Mouse (Mus musculus) forebrain, embryonic 16.5 days (tissue): ENCODE data around the gene Lce1a1. TPM values are rescaled to one million over a fixed set of nuclear protein-coding genes. Genes with fewer than 3 reads are reported as not detected.

Experiments
- ATAC-seq: fragments of 200-750 bp; cut with Nextera tagmentation; 2 replicates; pipeline ENCODE4 v1.8.0; 2017; ENCODE audit warnings: mild to moderate bottlenecking, moderate library complexity
- H3K27ac ChIP-seq: fragments of 300-500 bp; sonication (generic); 2 replicates; pipeline ENCODE4 v1.5.1; 2014; ENCODE audit warnings: low read length, control low read depth
- H3K27me3 ChIP-seq: fragments of 300-500 bp; sonication (generic); replicated peaks from 2 replicates; pipeline ENCODE4 v1.6.1; 2014; ENCODE audit warnings: low read length; ENCODE audit not compliant: control insufficient read depth, insufficient read depth
- H3K36me3 ChIP-seq: fragments of 300-500 bp; sonication (generic); 2 replicates; pipeline ENCODE4 v1.6.1; 2014; ENCODE audit not compliant: control insufficient read depth, insufficient read depth
- H3K4me1 ChIP-seq: fragments of 300-500 bp; sonication (generic); replicated peaks from 2 replicates; pipeline ENCODE4 v1.6.1; 2014; ENCODE audit warnings: low read length; ENCODE audit not compliant: control insufficient read depth, insufficient read depth
- H3K4me2 ChIP-seq: fragments of 300-500 bp; sonication (generic); 2 replicates; pipeline ENCODE4 v1.6.1; 2014; ENCODE audit warnings: mild to moderate bottlenecking, low read length, control low read depth
- H3K4me3 ChIP-seq: fragments of 300-500 bp; sonication (generic); replicated peaks from 2 replicates; pipeline ENCODE4 v1.5.1; 2014; ENCODE audit warnings: mild to moderate bottlenecking, low read length, control low read depth
- H3K9ac ChIP-seq: fragments of 300-500 bp; sonication (generic); replicated peaks from 2 replicates; pipeline ENCODE4 v1.6.1; 2014; ENCODE audit warnings: low read depth, low read length, control low read depth
- H3K9me3 ChIP-seq: fragments of 300-500 bp; sonication (generic); 2 replicates; pipeline ENCODE4 v1.6.1; 2016; ENCODE audit warnings: low read length; ENCODE audit not compliant: control insufficient read depth
- WGBS: fragments of 180-500 bp; shearing (Covaris S2); extraction: QIAGEN DNeasy Blood & Tissue Kit; methylation state at CpG from one replicate; pipeline ENCODE4 v1.1.7; 2014; 5-methylcytosine and 5-hydroxymethylcytosine counted together
- polyA plus RNA-seq: library from polyadenylated mRNA; unstranded; fragments of >200 nt; fragmentation: Nextera tagmentation; extraction: Ambion mirVana; gene quantifications from 2 replicates; pipeline ENCODE4 v1.2.1, GENCODE M21; 2015

Gene Lce1a1
- polyA plus RNA-seq, 1 experiment from 2014 or later, result not detected

- ATAC-seq, result peak; percentile 49; the same call in 1 of the 2 replicates
- Histone ChIP-seq H3K4me1 (0 out of 2 replicates have a peak, but pooled peaks cover 4% of the 10 kb centered on the region), H3K36me3 (no peaks in the 10 kb centered on the region), H3K27me3 (no peaks in the 10 kb centered on the region), H3K4me3 (no peak overlapping the region), H3K27ac (no peak overlapping the region), H3K9ac (no peak overlapping the region), H3K4me2 (no peak overlapping the region), H3K9me3 (no peaks in the 10 kb centered on the region)
- WGBS, result 5% methylated on average over 1 of the region's 1 CpGs
These were observed 10.1 kb downstream of the Lce1a1 start for GRCm38 (mm10) chr3:92637745-92638652.

DNA sequence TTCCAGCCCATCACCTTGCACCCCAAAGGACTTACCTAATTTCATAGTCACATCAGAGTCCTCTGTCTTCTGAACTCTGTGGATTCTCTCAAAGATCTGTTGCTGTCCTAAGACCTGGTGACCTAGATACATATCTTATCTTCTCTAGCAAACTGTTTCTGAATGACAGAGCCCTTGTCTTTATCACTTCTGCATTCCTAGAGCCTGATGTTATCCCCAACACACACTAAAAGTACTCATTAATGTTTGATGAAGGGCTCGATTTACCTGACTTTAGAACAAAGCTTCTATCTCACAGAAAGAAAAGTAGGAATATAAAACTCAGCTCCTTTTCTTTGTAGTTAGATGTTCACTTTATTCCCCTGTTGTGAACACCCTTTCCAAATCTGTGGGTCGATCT is 26.5 kb downstream of the Lce1a1 start, which contains the start of gene Lce6a:
TSS of gene Lce6a (minus strand) at position 101 of the 400 bp plus-strand sequence.
- no peak for ATAC-seq
- Histone ChIP-seq H3K4me3 (no peak within 1 kb of the TSS), H3K9me3 (no peaks in the 10 kb centered on the region), H3K4me1 (no peaks in the 10 kb centered on the region), H3K4me2 (no peak within 1 kb of the TSS), H3K27me3 (no peaks in the 10 kb centered on the region), H3K36me3 (no peaks in the 10 kb centered on the region), H3K27ac (no peak within 1 kb of the TSS), H3K9ac (no peak within 1 kb of the TSS)
- 79% methylated on average over 2 of the region's 2 CpGs for WGBS

DNA sequence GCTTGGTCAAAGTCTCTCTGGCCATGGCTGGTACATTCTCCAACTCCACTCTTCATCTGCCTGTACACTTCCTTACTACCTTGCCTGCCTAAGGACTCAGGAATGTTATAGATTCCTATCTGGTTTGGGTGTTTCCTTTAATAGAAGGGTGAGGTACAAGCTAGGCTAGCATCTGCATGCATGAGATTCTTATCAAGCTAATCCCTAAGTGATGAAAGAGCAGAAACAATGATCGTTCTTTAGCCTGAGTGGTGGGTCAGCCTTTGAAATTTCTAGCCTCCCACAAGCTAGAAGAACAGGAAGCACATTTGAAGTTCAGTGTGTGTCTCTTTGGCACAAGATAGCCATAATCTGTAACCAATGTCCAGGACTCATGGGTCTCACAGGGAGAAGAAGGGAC is 38.3 kb downstream of the Lce1a1 start:
- 79% methylated on average over 1 of the region's 1 CpGs for WGBS
- Histone ChIP-seq H3K9ac (no peak overlapping the region), H3K27me3 (no peaks in the 10 kb centered on the region), H3K4me1 (no peaks in the 10 kb centered on the region), H3K4me2 (no peak overlapping the region), H3K36me3 (no peaks in the 10 kb centered on the region), H3K9me3 (no peaks in the 10 kb centered on the region), H3K27ac (no peak overlapping the region), H3K4me3 (no peak overlapping the region)
- no peak for ATAC-seq

DNA sequence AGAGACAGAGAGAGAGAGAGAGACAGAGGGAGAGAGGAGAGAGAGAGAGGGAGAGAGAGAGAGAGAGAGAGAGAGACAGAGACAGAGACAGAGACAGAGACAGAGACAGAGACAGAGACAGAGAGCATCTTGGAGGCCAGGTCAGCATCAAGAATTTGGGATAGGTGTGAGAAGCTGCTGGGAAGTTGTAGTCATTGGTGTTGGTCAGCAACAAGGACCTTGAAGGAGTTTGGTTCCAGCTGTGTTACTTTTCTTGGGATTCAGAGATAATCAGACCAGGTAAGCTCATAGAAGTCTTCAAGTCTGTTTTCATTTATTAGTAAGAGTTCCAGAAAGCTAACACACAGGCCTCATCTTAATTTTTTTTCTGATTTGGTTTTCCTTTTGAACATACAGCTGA is 40.7 kb downstream of the Lce1a1 start, which contains the start of gene 2210017I01Rik:
TSS of gene 2210017I01Rik (minus strand) at position 101 of the 400 bp plus-strand sequence.
- Histone ChIP-seq H3K4me1 (no peaks in the 10 kb centered on the region), H3K9ac (no peak within 1 kb of the TSS), H3K36me3 (no peaks in the 10 kb centered on the region), H3K9me3 (no peaks in the 10 kb centered on the region), H3K4me2 (no peak within 1 kb of the TSS), H3K27me3 (no peaks in the 10 kb centered on the region), H3K27ac (no peak within 1 kb of the TSS), H3K4me3 (no peak within 1 kb of the TSS)
- no peak for ATAC-seq

DNA sequence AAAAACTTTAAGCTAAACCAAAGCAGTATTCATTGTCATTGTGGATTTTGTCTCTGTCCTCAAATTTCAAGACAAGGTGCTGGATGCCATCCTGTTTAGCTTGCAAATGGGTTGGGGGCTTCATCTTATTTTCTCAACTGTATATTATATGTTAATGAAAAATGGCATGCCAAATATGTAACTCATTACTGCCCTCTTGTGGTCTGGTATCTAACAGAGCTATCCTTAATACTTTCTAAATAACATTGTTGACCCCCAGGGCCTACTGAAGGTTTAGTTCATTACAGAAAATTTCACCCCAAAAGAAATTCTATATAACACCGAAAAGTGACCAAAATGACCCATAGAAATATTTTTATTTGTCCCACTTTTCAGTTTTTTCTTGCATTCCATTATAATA is 45.9 kb downstream of the Lce1a1 start:
- WGBS, result 38% methylated on average over 1 of the region's 1 CpGs
- ATAC-seq, result no peak

DNA sequence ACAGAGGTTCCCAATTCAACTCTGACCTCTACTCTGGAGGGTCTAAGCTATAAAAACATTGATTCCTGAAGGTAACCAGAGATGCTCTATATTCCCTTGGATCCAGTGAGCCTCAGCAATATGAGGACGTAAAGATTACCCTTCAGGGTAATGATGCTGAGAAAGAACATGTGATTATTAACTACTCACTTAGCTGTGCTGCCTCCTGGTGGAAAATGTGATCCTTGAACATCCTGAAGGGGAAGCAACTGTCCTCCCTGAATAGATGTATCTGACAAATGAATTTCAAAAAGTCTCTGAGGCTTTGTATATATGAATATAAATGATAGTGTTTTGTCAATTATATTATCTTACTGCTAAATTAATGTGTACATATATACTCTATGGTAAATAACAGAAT is 47.7 kb downstream of the Lce1a1 start:
- Histone ChIP-seq H3K4me2 (no peak overlapping the region), H3K9ac (no peak overlapping the region), H3K4me3 (no peak overlapping the region), H3K4me1 (no peaks in the 10 kb centered on the region), H3K27ac (no peak overlapping the region), H3K36me3 (no peaks in the 10 kb centered on the region), H3K27me3 (no peaks in the 10 kb centered on the region), H3K9me3 (no peaks in the 10 kb centered on the region; the same call in 1 of the 2 replicates)
- 54% methylated on average over 1 of the region's 1 CpGs for WGBS
- ATAC-seq, result no peak

More for the DNA sequence above, 45.9 kb downstream of the Lce1a1 start:
- Histone ChIP-seq H3K36me3 (no peaks in the 10 kb centered on the region), H3K27me3 (no peaks in the 10 kb centered on the region), H3K9me3 (no peaks in the 10 kb centered on the region; the same call in 1 of the 2 replicates), H3K9ac (no peak overlapping the region), H3K4me2 (no peak overlapping the region), H3K27ac (no peak overlapping the region), H3K4me1 (no peaks in the 10 kb centered on the region), H3K4me3 (no peak overlapping the region)

GRCm38 (mm10) chr3:92599973-92600372 is 48.1 kb downstream of the Lce1a1 start:
- no peak overlapping the region for H3K4me2 ChIP-seq
- H3K4me1 ChIP-seq, result no peaks in the 10 kb centered on the region
- H3K36me3 ChIP-seq, result no peaks in the 10 kb centered on the region
- no peak for ATAC-seq
- no peaks in the 10 kb centered on the region; the same call in 1 of the 2 replicates for H3K9me3 ChIP-seq
- no peaks in the 10 kb centered on the region for H3K27me3 ChIP-seq
- no peak overlapping the region for H3K9ac ChIP-seq
- H3K4me3 ChIP-seq, result no peak overlapping the region
- H3K27ac ChIP-seq, result no peak overlapping the region

DNA sequence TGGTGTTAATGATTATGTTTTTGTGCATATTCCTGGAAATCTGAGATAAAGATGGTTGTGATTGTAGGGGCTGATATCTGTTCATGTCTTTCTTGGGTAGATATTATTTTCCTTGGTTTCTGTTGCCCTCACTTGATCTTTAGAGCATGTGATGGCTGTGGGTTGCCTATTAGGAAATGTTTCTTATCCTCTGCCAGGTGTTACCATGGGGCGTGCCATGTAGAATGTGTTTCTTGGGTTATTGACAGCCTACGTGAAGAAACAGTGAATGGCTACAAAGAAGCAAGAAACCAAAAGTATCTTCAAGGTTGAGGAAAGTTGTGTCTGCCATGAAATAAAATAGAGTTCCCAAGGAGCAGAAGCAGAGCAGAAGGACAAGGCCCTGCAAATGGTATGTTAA is 49.7 kb downstream of the Lce1a1 start:
- 91% methylated on average over 2 of the region's 2 CpGs for WGBS
- no peak overlapping the region for H3K4me2 ChIP-seq
- H3K9ac ChIP-seq, result no peak overlapping the region
- no peaks in the 10 kb centered on the region for H3K27me3 ChIP-seq
- no peaks in the 10 kb centered on the region for H3K36me3 ChIP-seq
- H3K9me3 ChIP-seq, result no peaks in the 10 kb centered on the region; the same call in 1 of the 2 replicates
- H3K4me3 ChIP-seq, result no peak overlapping the region
- ATAC-seq, result no peak
- no peak overlapping the region for H3K27ac ChIP-seq
- no peaks in the 10 kb centered on the region for H3K4me1 ChIP-seq
